Comparison of ENCODE assay signal across 21 mouse cellular contexts in the genomic region with DNA sequence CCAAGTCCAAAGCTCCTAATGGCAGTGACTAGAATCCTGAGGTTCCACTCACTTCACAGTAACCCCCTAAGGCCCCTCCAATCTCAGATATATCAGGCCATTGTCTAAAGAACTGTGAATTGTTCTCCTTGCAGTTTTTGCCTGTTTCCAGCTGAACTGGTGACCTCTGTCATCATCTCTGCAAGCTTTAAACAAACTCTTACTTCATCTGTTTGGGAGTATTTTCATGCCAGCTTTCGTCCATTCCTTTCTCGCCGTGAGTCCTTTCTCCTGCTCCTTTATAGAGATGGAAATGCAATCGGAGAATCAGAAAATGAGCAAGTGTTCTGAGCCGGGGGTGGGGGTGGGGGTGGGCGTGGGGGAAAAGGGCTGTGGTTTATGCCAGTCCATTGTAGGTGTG.
"Had no signal": no experiment of that assay in that cellular context is flagged by ENCODE, and none has a peak within 500 bp of the region (broad histone marks: within the 10 kb centered on the region; RNA-seq: fewer than 3 reads in every experiment).

No protein-coding gene starts in this region.

- DNase-seq: kidney, adult 2 months; kidney, postnatal 25 days; layer of hippocampus, adult 9-11 months; lung, adult 18-20 months; lung, postnatal 36 days; right cerebral cortex, adult 18-20 months; right cerebral cortex, postnatal 14 days; right cerebral cortex, postnatal 4 days; thymus, adult 2 months; thymus, postnatal 14 days; thymus, postnatal 4 days had no signal

- H3K27ac ChIP-seq: kidney, postnatal 0 days; layer of hippocampus, adult 2 months; limb, embryonic 15.5 days; lung, embryonic 15.5 days; midbrain, embryonic 10.5 days; midbrain, embryonic 15.5 days; neural tube, embryonic 12.5 days; neural tube, embryonic 15.5 days; stomach, postnatal 0 days had no signal

- H3K36me3 ChIP-seq: limb, embryonic 15.5 days; lung, embryonic 15.5 days; midbrain, embryonic 15.5 days had no signal

- H3K4me1 ChIP-seq: neural tube, embryonic 12.5 days had no signal

- H3K9ac ChIP-seq: limb, embryonic 15.5 days; lung, embryonic 15.5 days; midbrain, embryonic 15.5 days; neural tube, embryonic 12.5 days; neural tube, embryonic 15.5 days had no signal

- ATAC-seq: intestine, postnatal 0 days; midbrain, embryonic 15.5 days had no signal

- H3K9me3 ChIP-seq: limb, embryonic 15.5 days; lung, embryonic 15.5 days; midbrain, embryonic 10.5 days; midbrain, embryonic 15.5 days; neural tube, embryonic 12.5 days; neural tube, embryonic 15.5 days had no signal

- H3K27me3 ChIP-seq: limb, embryonic 15.5 days; lung, embryonic 15.5 days; midbrain, embryonic 15.5 days; neural tube, embryonic 12.5 days; neural tube, embryonic 15.5 days had no signal

- H3K4me2 ChIP-seq: limb, embryonic 15.5 days; lung, embryonic 15.5 days; midbrain, embryonic 15.5 days; neural tube, embryonic 12.5 days; neural tube, embryonic 15.5 days had no signal

- H3K4me3 ChIP-seq: layer of hippocampus, adult 2 months; limb, embryonic 15.5 days; lung, embryonic 15.5 days; midbrain, embryonic 10.5 days; midbrain, embryonic 15.5 days; neural tube, embryonic 12.5 days; neural tube, embryonic 15.5 days had no signal
